Mouse (Mus musculus) ES-Bruce4 (cell line): ENCODE data around the gene Mn1. TPM values are rescaled to one million over a fixed set of nuclear protein-coding genes. Genes with fewer than 3 reads are reported as not detected.
A peak's percentile ranks its signal among the peaks of the same experiment; 100 is the strongest.

Experiments
- H3K27ac ChIP-seq: 2 replicates; pipeline ENCODE4 v1.5.1; 2012; ENCODE audit warnings: low read length, inconsistent platforms; ENCODE audit not compliant: insufficient read depth
- H3K27me3 ChIP-seq: 2 replicates; pipeline ENCODE4 v1.6.1; 2012; ENCODE audit warnings: mild to moderate bottlenecking, low read length, inconsistent platforms; ENCODE audit not compliant: control insufficient read depth, poor library complexity, insufficient read depth, severe bottlenecking
- H3K36me3 ChIP-seq: 2 replicates; pipeline ENCODE4 v1.6.1; 2012; ENCODE audit warnings: inconsistent platforms, mild to moderate bottlenecking, low read length, moderate library complexity; ENCODE audit not compliant: control insufficient read depth, poor library complexity, insufficient read depth, severe bottlenecking
- H3K4me1 ChIP-seq: one replicate; pipeline ENCODE4 v1.8.1; 2011; ENCODE audit warnings: low read length; ENCODE audit not compliant: control insufficient read depth, insufficient read depth
- H3K4me3 ChIP-seq: 2 replicates; pipeline ENCODE4 v1.5.1; 2011; ENCODE audit warnings: low read depth, mild to moderate bottlenecking, low read length
- H3K9ac ChIP-seq: 2 replicates; pipeline ENCODE4 v1.6.1; 2012; ENCODE audit warnings: low read depth, mild to moderate bottlenecking, inconsistent platforms; ENCODE audit not compliant: poor library complexity, severe bottlenecking
- H3K9me3 ChIP-seq: replicated peaks from 2 replicates; pipeline ENCODE4 v1.6.1; 2012; ENCODE audit warnings: mild to moderate bottlenecking, low read length, inconsistent platforms; ENCODE audit not compliant: control insufficient read depth, poor library complexity, insufficient read depth, severe bottlenecking
- CTCF ChIP-seq: IDR thresholded peaks from one replicate; pipeline ENCODE4 v1.8.1; 2011; ENCODE audit warnings: low read depth, low read length
- EP300 ChIP-seq: IDR thresholded peaks from 2 replicates; pipeline ENCODE4 v1.6.1; 2011; ENCODE audit warnings: low read depth, low read length; ENCODE audit not compliant: insufficient read depth
- POLR2A ChIP-seq: IDR thresholded peaks from one replicate; pipeline ENCODE4 v1.8.1; 2011; ENCODE audit warnings: low read length; ENCODE audit not compliant: insufficient read depth
- polyA plus RNA-seq: library from polyadenylated mRNA; stranded (reverse); fragments of >200 nt; gene quantifications from 2 replicates; pipeline ENCODE4 v1.2.4, GENCODE M21; 2011; ENCODE audit warnings: low read depth; ENCODE audit not compliant: missing spikeins, insufficient read depth, insufficient read length

The Mn1 gene
- polyA plus RNA-seq, 1 experiment: 1.9 TPM

DNA sequence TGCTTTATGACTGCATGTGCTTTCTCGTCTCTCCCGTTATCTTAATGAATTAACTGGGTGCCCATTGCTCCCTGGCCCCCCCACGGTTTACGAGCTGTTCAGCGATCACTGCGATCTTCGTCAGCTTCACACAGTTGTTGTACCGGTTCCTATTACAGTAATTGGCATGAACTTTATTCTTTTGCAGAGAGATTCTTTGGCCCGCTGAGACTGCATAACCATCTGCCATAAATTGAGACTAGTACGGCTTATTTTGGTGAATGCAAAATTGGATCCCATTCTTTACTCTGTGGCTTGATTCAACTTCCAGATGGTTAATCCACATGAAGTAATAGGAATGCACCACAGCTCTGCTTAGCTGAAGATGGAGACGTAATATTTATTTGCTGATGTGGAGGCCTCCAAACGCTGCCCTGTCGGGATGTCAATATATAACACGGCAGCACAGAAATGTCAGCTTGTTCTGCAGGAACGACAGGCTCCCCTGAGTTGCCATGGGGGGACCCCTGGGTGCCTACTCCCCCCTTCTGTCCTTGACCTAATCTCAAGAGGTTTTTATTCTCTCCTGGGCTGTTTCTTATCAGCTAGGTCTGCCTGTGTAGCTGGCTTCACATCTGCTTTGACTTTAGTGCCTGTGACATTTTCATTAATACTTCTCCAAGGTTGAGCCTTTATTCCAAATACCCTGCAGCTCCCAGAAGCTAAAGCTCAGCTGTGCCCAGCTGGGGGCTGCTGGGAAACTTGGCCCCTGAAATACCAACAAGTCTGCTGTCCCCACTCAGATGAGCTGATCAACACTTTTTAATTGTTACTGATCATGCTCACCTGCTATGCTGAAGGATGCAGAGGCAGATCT lies 22.7 kb upstream of the Mn1 start:
- Histone ChIP-seq H3K9ac (no peak overlapping the region), H3K4me1 (no peaks in the 10 kb centered on the region), H3K36me3 (no peaks in the 10 kb centered on the region), H3K9me3 (no peaks in the 10 kb centered on the region), H3K27me3 (no peaks in the 10 kb centered on the region), H3K4me3 (no peak overlapping the region), H3K27ac (no peak overlapping the region)
- TF ChIP-seq EP300: no peak
- TF ChIP-seq CTCF: no peak

DNA sequence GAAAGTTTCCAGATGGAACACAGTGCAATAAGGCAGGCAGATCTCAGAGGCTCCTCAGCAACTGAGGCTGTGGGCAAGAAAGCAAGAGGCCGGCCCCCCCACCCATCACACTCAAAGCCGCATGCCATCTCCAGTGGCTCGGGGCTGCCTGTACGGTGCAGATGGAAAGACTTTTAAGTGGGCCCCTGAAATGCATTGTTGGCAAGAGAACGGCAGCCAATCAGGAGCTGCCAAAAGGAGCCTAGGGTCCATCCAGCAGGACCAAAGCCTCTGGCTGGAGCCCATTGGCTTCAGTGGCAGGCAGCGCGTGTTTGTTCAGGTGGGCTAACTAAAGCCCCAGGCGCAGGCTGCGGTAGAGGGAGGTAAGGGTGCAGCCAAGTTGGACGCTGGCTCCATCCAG lies 21.4 kb upstream of the Mn1 start:
- no peaks in the 10 kb centered on the region for H3K9me3 ChIP-seq
- no peak overlapping the region for H3K4me3 ChIP-seq
- no peaks in the 10 kb centered on the region for H3K4me1 ChIP-seq
- H3K9ac ChIP-seq: no peak overlapping the region
- H3K27ac ChIP-seq: no peak overlapping the region
- no peak for TF ChIP-seq CTCF
- TF ChIP-seq EP300: no peak
- no peak for TF ChIP-seq POLR2A
- no peaks in the 10 kb centered on the region for H3K27me3 ChIP-seq
- H3K36me3 ChIP-seq: no peaks in the 10 kb centered on the region

DNA sequence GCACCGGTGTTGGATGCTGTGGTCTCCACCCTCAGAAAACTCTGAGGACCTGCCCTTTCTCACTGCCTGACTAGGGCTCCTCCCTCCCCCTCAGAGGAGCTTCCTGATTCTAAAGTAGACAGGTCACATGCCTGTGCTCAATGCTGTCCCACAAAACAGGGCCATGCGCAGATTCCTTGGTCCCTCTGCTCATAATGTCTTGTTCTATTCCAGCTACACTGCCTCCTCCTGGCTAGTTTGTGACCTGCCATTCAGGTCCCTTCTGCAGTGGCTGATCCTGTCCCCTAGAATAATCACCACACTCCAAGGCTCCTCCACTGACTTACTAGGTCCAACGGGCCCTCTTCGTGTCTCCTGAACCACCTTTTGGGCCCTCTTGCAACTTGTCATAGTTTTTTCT lies 21.0 kb upstream of the Mn1 start:
- peak; percentile 23 for TF ChIP-seq CTCF
- no peak for TF ChIP-seq POLR2A
- no peak for TF ChIP-seq EP300
- H3K27ac ChIP-seq: no peak overlapping the region

DNA sequence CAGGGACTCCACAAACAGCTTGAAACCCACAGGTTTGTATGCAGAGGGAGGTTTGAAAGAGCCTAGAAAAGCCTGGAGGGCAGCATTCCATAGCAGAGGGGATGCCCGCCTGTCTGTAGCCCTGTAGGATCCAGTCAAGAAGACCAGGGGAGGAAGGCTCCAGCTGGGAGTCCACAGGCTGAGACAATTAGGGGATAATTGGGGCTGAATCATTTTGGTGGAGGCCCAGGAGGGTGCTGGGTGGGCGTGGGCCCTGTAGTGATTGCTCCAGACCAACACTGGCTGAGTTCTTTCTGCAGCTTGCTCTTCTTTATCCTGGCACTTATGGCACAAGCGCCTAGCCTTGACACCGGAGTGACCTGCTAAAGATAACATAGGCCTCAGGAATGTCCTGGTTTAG lies 18.7 kb upstream of the Mn1 start:
- Histone ChIP-seq H3K36me3 (no peaks in the 10 kb centered on the region), H3K27ac (no peak overlapping the region), H3K4me3 (no peak overlapping the region), H3K9ac (no peak overlapping the region), H3K27me3 (no peaks in the 10 kb centered on the region), H3K9me3 (no peaks in the 10 kb centered on the region), H3K4me1 (no peaks in the 10 kb centered on the region)
- no peak for TF ChIP-seq CTCF
- no peak for TF ChIP-seq POLR2A
- TF ChIP-seq EP300: no peak

More for the DNA sequence above, 21.0 kb upstream of the Mn1 start:
- Histone ChIP-seq H3K27me3 (no peaks in the 10 kb centered on the region), H3K4me1 (no peaks in the 10 kb centered on the region), H3K9ac (no peak overlapping the region), H3K4me3 (no peak overlapping the region), H3K36me3 (no peaks in the 10 kb centered on the region), H3K9me3 (no peaks in the 10 kb centered on the region)

DNA sequence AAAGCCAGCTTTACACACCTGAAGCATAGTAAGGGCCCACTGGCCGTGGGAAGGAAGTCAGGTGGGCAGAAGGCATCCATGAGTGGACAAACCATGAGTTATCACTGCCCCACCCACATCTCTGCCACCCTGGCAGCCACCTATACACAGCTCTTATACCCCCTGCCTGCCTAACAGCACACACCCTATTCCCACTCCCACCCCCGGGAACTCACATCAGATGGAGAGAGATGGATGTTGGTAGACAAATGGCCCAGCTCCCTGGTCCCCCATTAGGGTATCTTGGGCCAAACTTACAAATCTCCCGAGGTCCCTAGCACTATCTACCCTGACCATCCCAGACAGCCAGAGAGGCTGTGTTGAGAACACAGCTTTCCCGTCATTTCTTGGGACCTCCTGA lies 17.9 kb upstream of the Mn1 start:
- Histone ChIP-seq H3K27me3 (no peaks in the 10 kb centered on the region), H3K4me1 (no peaks in the 10 kb centered on the region), H3K9ac (no peak overlapping the region), H3K27ac (no peak overlapping the region), H3K9me3 (no peaks in the 10 kb centered on the region), H3K4me3 (no peak overlapping the region), H3K36me3 (no peaks in the 10 kb centered on the region)
- TF ChIP-seq EP300: no peak
- no peak for TF ChIP-seq POLR2A
- TF ChIP-seq CTCF: no peak

DNA sequence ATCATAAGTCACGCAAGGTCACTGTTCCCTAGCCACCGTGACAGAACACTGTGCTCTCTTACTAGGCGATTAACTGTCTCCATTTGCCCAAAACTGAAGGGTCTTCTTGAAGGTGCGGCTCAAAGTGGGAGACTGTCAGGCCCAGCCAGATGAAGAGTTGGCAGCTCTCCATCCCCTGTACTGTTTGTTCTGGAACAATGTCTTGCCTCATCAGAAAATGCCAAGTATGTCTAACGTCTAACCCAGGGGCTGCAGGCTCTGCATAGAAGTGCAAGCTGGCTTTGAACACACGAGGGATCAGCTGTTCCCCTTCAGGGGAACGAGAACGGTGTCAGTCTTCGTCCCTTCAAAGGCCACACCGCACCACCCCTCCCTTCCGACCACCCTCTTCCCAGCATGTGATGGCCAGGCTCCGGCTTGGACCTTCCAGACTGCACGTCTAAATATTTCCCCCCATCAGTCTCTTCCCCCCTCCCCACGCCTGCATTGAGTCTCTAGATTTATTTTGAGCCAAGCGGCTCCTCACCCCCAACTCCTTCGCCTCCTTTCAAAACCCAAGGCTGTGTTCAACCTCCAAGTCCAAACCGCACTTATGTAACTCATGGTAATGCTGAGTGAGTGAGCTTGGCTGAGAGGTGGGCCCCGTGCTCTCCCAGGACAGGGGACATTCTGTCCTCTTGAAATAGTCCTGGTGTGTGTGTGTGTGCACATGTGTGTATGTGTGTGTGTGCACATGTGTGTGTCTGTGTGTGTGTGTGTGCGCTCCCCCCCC lies 15.1 kb upstream of the Mn1 start:
- Histone ChIP-seq H3K36me3 (no peaks in the 10 kb centered on the region), H3K9ac (no peak overlapping the region), H3K4me3 (no peak overlapping the region), H3K4me1 (no peaks in the 10 kb centered on the region), H3K27me3 (no peaks in the 10 kb centered on the region), H3K9me3 (no peaks in the 10 kb centered on the region), H3K27ac (no peak overlapping the region)
- TF ChIP-seq CTCF (no peak), EP300 (no peak), POLR2A (no peak)
